7 mouse cellular contexts compared by ENCODE assay signal in genomic region chr2:169723645-169724462, GRCm38 (mm10).
DNase-seq lines count a peak whose midpoint lies in the region; ATAC-seq and TF ChIP-seq lines count a peak whose summit lies in the region.

No protein-coding gene starts in this region.

- H3K4me2 ChIP-seq in embryonic facial prominence, embryonic 15.5 days (replicated peaks), result no peak overlapping the region
- peak overlapping the region; percentile 13; the same call in 1 of the 2 replicates for H3K4me2 ChIP-seq in intestine, embryonic 16.5 days (ENCODE audit: low read depth, low read length)
- H3K4me2 ChIP-seq in liver, postnatal 0 days (ENCODE audit: low read depth, low read length), result peak overlapping the region; percentile 45; the same call in 1 of the 2 replicates
- peak overlapping the region; percentile 37 for H3K4me2 ChIP-seq in stomach, embryonic 14.5 days (replicated peaks; ENCODE audit: low read depth, low read length)

- no peak for ATAC-seq in embryonic facial prominence, embryonic 15.5 days (ENCODE audit: insufficient number of reproducible peaks, low FRiP score, low TSS enrichment, low read depth)
- peak; percentile 66 for ATAC-seq in granulocyte monocyte progenitor cell, adult 5-6 weeks (replicated peaks; ENCODE audit: poor library complexity, severe bottlenecking)
- ATAC-seq in intestine, embryonic 16.5 days, result peak; percentile 68; the same call in 1 of the 2 replicates
- ATAC-seq in liver, postnatal 0 days, result no peak
- peak; percentile 57; the same call in 1 of the 2 replicates for ATAC-seq in stomach, embryonic 14.5 days (ENCODE audit: insufficient number of reproducible peaks, insufficient read depth, low FRiP score, low read depth)

- H3K27me3 ChIP-seq in embryonic facial prominence, embryonic 15.5 days, result no peaks in the 10 kb centered on the region
- no peaks in the 10 kb centered on the region for H3K27me3 ChIP-seq in intestine, embryonic 16.5 days (replicated peaks; ENCODE audit: control insufficient read depth, insufficient read depth, low read length)
- no peaks in the 10 kb centered on the region for H3K27me3 ChIP-seq in liver, postnatal 0 days (ENCODE audit: insufficient read depth, low read length)
- H3K27me3 ChIP-seq in stomach, embryonic 14.5 days (ENCODE audit: control insufficient read depth, insufficient read depth, low read length), result no peaks in the 10 kb centered on the region

- no peak for DNase-seq in liver, postnatal 0 days
- DNase-seq in layer of hippocampus, adult 11-12 months (ENCODE audit: low spot score), result no peak
- no peak for DNase-seq in left cerebral cortex, adult 8-10 months (ENCODE audit: low spot score in 2 of 2)

- H3K4me3 ChIP-seq in embryonic facial prominence, embryonic 15.5 days (replicated peaks), result no peak overlapping the region
- no peak overlapping the region for H3K4me3 ChIP-seq in intestine, embryonic 16.5 days (ENCODE audit: low read length)
- no peak overlapping the region for H3K4me3 ChIP-seq in liver, postnatal 0 days (ENCODE audit: low read depth, low read length)
- no peak overlapping the region for H3K4me3 ChIP-seq in stomach, embryonic 14.5 days (ENCODE audit: low read depth, low read length)

- no peak overlapping the region for H3K9ac ChIP-seq in embryonic facial prominence, embryonic 15.5 days
- H3K9ac ChIP-seq in intestine, embryonic 16.5 days (ENCODE audit: low read depth, low read length), result peak overlapping the region; percentile 0; the same call in 1 of the 2 replicates
- H3K9ac ChIP-seq in liver, postnatal 0 days (replicated peaks), result no peak overlapping the region
- H3K9ac ChIP-seq in stomach, embryonic 14.5 days (replicated peaks; ENCODE audit: low read depth, low read length), result no peak overlapping the region

- 47% methylated on average over 24 of the region's 24 CpGs for WGBS in embryonic facial prominence, embryonic 15.5 days
- WGBS in intestine, embryonic 16.5 days, result 22% methylated on average over 24 of the region's 24 CpGs
- WGBS in liver, postnatal 0 days (ENCODE audit: insufficient replicate concordance), result 24% methylated on average over 24 of the region's 24 CpGs
- WGBS in stomach, embryonic 14.5 days, result 15% methylated on average over 24 of the region's 24 CpGs

- no peak for TF ChIP-seq CTCF in liver, postnatal 0 days (IDR thresholded peaks at IDR 0.05; ENCODE audit: low read depth)

- H3K27ac ChIP-seq in embryonic facial prominence, embryonic 15.5 days (replicated peaks), result peak overlapping the region; percentile 0; the same call in 1 of the 2 replicates
- H3K27ac ChIP-seq in intestine, embryonic 16.5 days (ENCODE audit: low read length), result peak overlapping the region; percentile 83
- peak overlapping the region; percentile 64 for H3K27ac ChIP-seq in liver, postnatal 0 days (ENCODE audit: low read depth)
- peak overlapping the region; percentile 87 for H3K27ac ChIP-seq in stomach, embryonic 14.5 days (ENCODE audit: low read length)

- H3K9me3 ChIP-seq in embryonic facial prominence, embryonic 15.5 days (replicated peaks), result no peaks in the 10 kb centered on the region
- no peaks in the 10 kb centered on the region for H3K9me3 ChIP-seq in intestine, embryonic 16.5 days (ENCODE audit: control insufficient read depth, low read length)
- H3K9me3 ChIP-seq in liver, postnatal 0 days (ENCODE audit: low read length), result no peaks in the 10 kb centered on the region
- H3K9me3 ChIP-seq in stomach, embryonic 14.5 days (ENCODE audit: control insufficient read depth, low read depth, low read length), result no peaks in the 10 kb centered on the region

- TF ChIP-seq EP300 in liver, postnatal 0 days (IDR thresholded peaks at IDR 0.05; ENCODE audit: low read depth), result no peak

- H3K36me3 ChIP-seq in embryonic facial prominence, embryonic 15.5 days, result no peaks in the 10 kb centered on the region
- no peaks in the 10 kb centered on the region for H3K36me3 ChIP-seq in intestine, embryonic 16.5 days (ENCODE audit: control insufficient read depth, insufficient read depth, low read length)
- no peaks in the 10 kb centered on the region for H3K36me3 ChIP-seq in liver, postnatal 0 days (replicated peaks; ENCODE audit: insufficient read depth, low read length)
- H3K36me3 ChIP-seq in stomach, embryonic 14.5 days (ENCODE audit: control insufficient read depth, insufficient read depth, low read length), result no peaks in the 10 kb centered on the region

- peaks cover 7% of the 10 kb centered on the region; the same call in 1 of the 2 replicates for H3K4me1 ChIP-seq in embryonic facial prominence, embryonic 15.5 days
- peaks cover 26% of the 10 kb centered on the region for H3K4me1 ChIP-seq in intestine, embryonic 16.5 days (ENCODE audit: control insufficient read depth, insufficient read depth, low read length)
- peaks cover 3% of the 10 kb centered on the region; the same call in 1 of the 2 replicates for H3K4me1 ChIP-seq in liver, postnatal 0 days (ENCODE audit: insufficient read depth)
- peaks cover 43% of the 10 kb centered on the region for H3K4me1 ChIP-seq in stomach, embryonic 14.5 days (ENCODE audit: control insufficient read depth, insufficient read depth, low read length)

Comparison
In these comparisons a context has a peak if more than half of its experiments do, and no peak if none do; other contexts are left out.
1. ATAC-seq: peak in granulocyte monocyte progenitor cell, adult 5-6 weeks (single experiment), intestine, embryonic 16.5 days (single experiment) and stomach, embryonic 14.5 days (single experiment); none in embryonic facial prominence, embryonic 15.5 days (single experiment) and liver, postnatal 0 days (single experiment).
2. H3K27ac ChIP-seq: peak in every context shown above with its lines; median percentile 87 in stomach, embryonic 14.5 days; 83 in intestine, embryonic 16.5 days; 64 in liver, postnatal 0 days; 0 in embryonic facial prominence, embryonic 15.5 days.